Mouse (Mus musculus): ENCODE data around the gene Cebpe. TPM values are rescaled to one million over a fixed set of nuclear protein-coding genes. Genes with fewer than 3 reads are reported as not detected.

Cebpe gene
- polyA plus RNA-seq, 1 experiment from 2014 or later = not detected

GRCm38 (mm10) chr14:54720041-54720440, 8.1 kb upstream of the Cebpe start:
- ATAC-seq (replicated peaks) = no peak
- Histone ChIP-seq H3K9ac (replicated peaks) (no peak overlapping the region), H3K27me3 (no peaks in the 10 kb centered on the region), H3K4me2 (replicated peaks) (no peak overlapping the region), H3K4me1 (peaks cover under 1% of the 10 kb centered on the region; the same call in 1 of the 2 replicates), H3K9me3 (no peaks in the 10 kb centered on the region), H3K27ac (replicated peaks) (no peak overlapping the region), H3K36me3 (no peaks in the 10 kb centered on the region), H3K4me3 (no peak overlapping the region)
- WGBS = 92% methylated on average over 11 of the region's 11 CpGs

GRCm38 (mm10) chr14:54715402-54715801, 3.4 kb upstream of the Cebpe start:
- H3K27me3 ChIP-seq = no peaks in the 10 kb centered on the region
- H3K9me3 ChIP-seq = no peaks in the 10 kb centered on the region
- no peak overlapping the region for H3K4me3 ChIP-seq
- H3K36me3 ChIP-seq = no peaks in the 10 kb centered on the region
- no peak overlapping the region for H3K27ac ChIP-seq (replicated peaks)
- H3K4me2 ChIP-seq (replicated peaks) = peak overlapping the region; percentile 85; the same call in 1 of the 2 replicates
- ATAC-seq (replicated peaks) = no peak
- peaks cover 12% of the 10 kb centered on the region for H3K4me1 ChIP-seq
- no peak overlapping the region for H3K9ac ChIP-seq (replicated peaks)
- 72% methylated on average over 1 of the region's 1 CpGs for WGBS

GRCm38 (mm10) chr14:54714617-54715081, 2.7 kb upstream of the Cebpe start:
- under 1% methylated on average over 15 of the region's 15 CpGs for WGBS
- no peak overlapping the region; the same call in 1 of the 2 replicates for H3K27ac ChIP-seq (replicated peaks)

GRCm38 (mm10) chr14:54714121-54714520, 2.1 kb upstream of the Cebpe start:
- peak overlapping the region; percentile 57 for H3K9ac ChIP-seq (replicated peaks)
- peak; percentile 56 for ATAC-seq (replicated peaks)
- no peaks in the 10 kb centered on the region for H3K9me3 ChIP-seq
- peak overlapping the region; percentile 85 for H3K4me2 ChIP-seq (replicated peaks)
- H3K36me3 ChIP-seq = no peaks in the 10 kb centered on the region
- H3K27ac ChIP-seq (replicated peaks) = no peak overlapping the region; the same call in 1 of the 2 replicates
- WGBS = 0% methylated on average over 13 of the region's 13 CpGs
- H3K27me3 ChIP-seq = no peaks in the 10 kb centered on the region
- H3K4me3 ChIP-seq = peak overlapping the region; percentile 44
- H3K4me1 ChIP-seq = peaks cover 12% of the 10 kb centered on the region

More at GRCm38 (mm10) chr14:54714617-54715081, 2.7 kb upstream of the Cebpe start:
- peak; percentile 51 for ATAC-seq (replicated peaks)
- no peaks in the 10 kb centered on the region for H3K27me3 ChIP-seq
- peaks cover 12% of the 10 kb centered on the region for H3K4me1 ChIP-seq
- H3K9ac ChIP-seq (replicated peaks) = peak overlapping the region; percentile 57
- peak overlapping the region; percentile 44 for H3K4me3 ChIP-seq
- H3K4me2 ChIP-seq (replicated peaks) = peak overlapping the region; percentile 85
- no peaks in the 10 kb centered on the region for H3K9me3 ChIP-seq
- no peaks in the 10 kb centered on the region for H3K36me3 ChIP-seq

GRCm38 (mm10) chr14:54712861-54713260, 887 bp upstream of the Cebpe start:
- no peak overlapping the region for H3K4me3 ChIP-seq
- ATAC-seq (replicated peaks) = no peak
- H3K27ac ChIP-seq (replicated peaks) = no peak overlapping the region
- no peak overlapping the region for H3K9ac ChIP-seq (replicated peaks)
- no peak overlapping the region for H3K4me2 ChIP-seq (replicated peaks)
- no peaks in the 10 kb centered on the region for H3K9me3 ChIP-seq
- H3K36me3 ChIP-seq = no peaks in the 10 kb centered on the region
- H3K4me1 ChIP-seq = peaks cover 12% of the 10 kb centered on the region
- no peaks in the 10 kb centered on the region for H3K27me3 ChIP-seq
- WGBS = 76% methylated on average over 8 of the region's 8 CpGs

- no peaks in the 10 kb centered on the region for H3K27me3 ChIP-seq
- H3K9ac ChIP-seq (replicated peaks) = no peak overlapping the region
- H3K4me3 ChIP-seq = no peak overlapping the region
- peaks cover 2% of the 10 kb centered on the region; the same call in 1 of the 2 replicates for H3K4me1 ChIP-seq
- H3K27ac ChIP-seq (replicated peaks) = no peak overlapping the region
- H3K36me3 ChIP-seq = no peaks in the 10 kb centered on the region
- no peak for ATAC-seq (replicated peaks)
- 84% methylated on average over 9 of the region's 9 CpGs for WGBS
- no peaks in the 10 kb centered on the region for H3K9me3 ChIP-seq
- H3K4me2 ChIP-seq (replicated peaks) = no peak overlapping the region
These were observed 2.9 kb downstream of the Cebpe start for GRCm38 (mm10) chr14:54709054-54709453.

GRCm38 (mm10) chr14:54706589-54707320, 5.2 kb downstream of the Cebpe start:
- Histone ChIP-seq H3K9me3 (no peaks in the 10 kb centered on the region), H3K27me3 (no peaks in the 10 kb centered on the region), H3K4me3 (no peak overlapping the region), H3K36me3 (no peaks in the 10 kb centered on the region), H3K27ac (replicated peaks) (no peak overlapping the region), H3K4me2 (replicated peaks) (no peak overlapping the region), H3K9ac (replicated peaks) (no peak overlapping the region), H3K4me1 (no peaks in the 10 kb centered on the region)
- no peak for ATAC-seq (replicated peaks)
- 54% methylated on average over 17 of the region's 17 CpGs for WGBS

- 59% methylated on average over 5 of the region's 5 CpGs for WGBS
- Histone ChIP-seq H3K4me2 (replicated peaks) (no peak overlapping the region), H3K9ac (replicated peaks) (no peak overlapping the region), H3K27ac (replicated peaks) (no peak overlapping the region), H3K4me3 (no peak overlapping the region), H3K4me1 (no peaks in the 10 kb centered on the region), H3K27me3 (no peaks in the 10 kb centered on the region), H3K36me3 (no peaks in the 10 kb centered on the region), H3K9me3 (no peaks in the 10 kb centered on the region)
- no peak for ATAC-seq (replicated peaks)
These were observed 6.1 kb downstream of the Cebpe start for GRCm38 (mm10) chr14:54705844-54706243.

GRCm38 (mm10) chr14:54703207-54703606, 8.8 kb downstream of the Cebpe start:
- 67% methylated on average over 10 of the region's 10 CpGs for WGBS

GRCm38 (mm10) chr14:54701298-54701697, 10.7 kb downstream of the Cebpe start:
- Histone ChIP-seq H3K36me3 (no peaks in the 10 kb centered on the region), H3K4me1 (no peaks in the 10 kb centered on the region), H3K27me3 (no peaks in the 10 kb centered on the region), H3K4me2 (replicated peaks) (no peak overlapping the region), H3K9me3 (no peaks in the 10 kb centered on the region), H3K27ac (replicated peaks) (no peak overlapping the region), H3K9ac (replicated peaks) (no peak overlapping the region), H3K4me3 (no peak overlapping the region)
- 17% methylated on average over 6 of the region's 6 CpGs for WGBS
- 0 out of 2 replicates have a peak, but pooled peaks have one; percentile 19 for ATAC-seq (replicated peaks)

More at GRCm38 (mm10) chr14:54703207-54703606, 8.8 kb downstream of the Cebpe start:
- H3K4me3 ChIP-seq = no peak overlapping the region
- no peak overlapping the region for H3K27ac ChIP-seq (replicated peaks)
- H3K4me1 ChIP-seq = no peaks in the 10 kb centered on the region
- no peak for ATAC-seq (replicated peaks)
- no peak overlapping the region for H3K9ac ChIP-seq (replicated peaks)
- H3K4me2 ChIP-seq (replicated peaks) = no peak overlapping the region
- H3K27me3 ChIP-seq = no peaks in the 10 kb centered on the region
- no peaks in the 10 kb centered on the region for H3K9me3 ChIP-seq
- no peaks in the 10 kb centered on the region for H3K36me3 ChIP-seq

- no peak overlapping the region for H3K4me3 ChIP-seq
- H3K4me2 ChIP-seq (replicated peaks) = no peak overlapping the region
- WGBS = 54% methylated on average over 3 of the region's 3 CpGs
- H3K27ac ChIP-seq (replicated peaks) = no peak overlapping the region
- no peaks in the 10 kb centered on the region for H3K9me3 ChIP-seq
- ATAC-seq (replicated peaks) = no peak
- no peaks in the 10 kb centered on the region for H3K27me3 ChIP-seq
- no peaks in the 10 kb centered on the region for H3K4me1 ChIP-seq
- H3K36me3 ChIP-seq = no peaks in the 10 kb centered on the region
- H3K9ac ChIP-seq (replicated peaks) = no peak overlapping the region
These were observed 12.4 kb downstream of the Cebpe start for GRCm38 (mm10) chr14:54699586-54699985.

- WGBS = 71% methylated on average over 4 of the region's 4 CpGs
- H3K36me3 ChIP-seq = 0 out of 2 replicates have a peak, but pooled peaks cover 2% of the 10 kb centered on the region
- no peaks in the 10 kb centered on the region for H3K27me3 ChIP-seq
- no peaks in the 10 kb centered on the region for H3K9me3 ChIP-seq
- H3K27ac ChIP-seq (replicated peaks) = no peak within 1 kb of the TSS
- no peak for ATAC-seq (replicated peaks)
- no peak within 1 kb of the TSS for H3K4me3 ChIP-seq
- no peak within 1 kb of the TSS for H3K4me2 ChIP-seq (replicated peaks)
- H3K4me1 ChIP-seq = no peaks in the 10 kb centered on the region
- H3K9ac ChIP-seq (replicated peaks) = no peak within 1 kb of the TSS
These were observed 13.2 kb downstream of the Cebpe start, which contains the start of gene Gm29776 for GRCm38 (mm10) chr14:54698733-54699132. Gm29776 (minus strand) TSS chr14:54698833.
